Mouse (Mus musculus): ENCODE measurements around the gene Mthfd2l. TPM values are rescaled to one million over a fixed set of nuclear protein-coding genes. Genes with fewer than 3 reads are reported as not detected.

Mthfd2l gene
- polyA plus RNA-seq, 1 experiment from 2014 or later, result 86.0 TPM

DNA sequence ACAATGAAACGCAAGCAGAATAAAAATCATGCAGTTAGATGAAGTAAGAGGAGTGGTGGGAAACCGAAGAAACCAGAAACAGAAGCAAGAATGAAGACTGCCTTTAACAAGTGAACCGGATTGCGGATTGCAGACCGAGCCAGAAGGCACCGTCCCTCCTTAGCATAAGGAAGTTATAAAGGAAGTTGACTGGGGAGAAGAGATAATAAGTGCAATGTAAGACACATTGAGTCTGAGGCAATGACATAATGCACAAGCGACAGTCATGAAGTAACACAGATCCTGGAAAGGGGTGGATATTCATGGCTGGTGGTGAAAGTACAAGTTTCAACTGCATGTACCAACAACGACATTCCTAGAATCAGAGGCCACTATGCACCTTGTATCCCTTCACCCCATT lies 92.2 kb downstream of the Mthfd2l start:
- H3K9me3 ChIP-seq (replicated peaks; ENCODE audit: control insufficient read depth, low read length), result no peaks in the 10 kb centered on the region
- ATAC-seq, result no peak
- DNase-seq (ENCODE audit: low spot score), result no peak
- no peaks in the 10 kb centered on the region for H3K27me3 ChIP-seq (replicated peaks; ENCODE audit: control insufficient read depth, insufficient read depth, low read length)
- no peak overlapping the region for H3K4me3 ChIP-seq (ENCODE audit: low read depth, low read length)
- WGBS, result 94% methylated on average over 8 of the region's 8 CpGs
- no peaks in the 10 kb centered on the region for H3K36me3 ChIP-seq (ENCODE audit: control insufficient read depth, insufficient read depth, low read length)
- no peak overlapping the region for H3K9ac ChIP-seq (ENCODE audit: low read length)
- no peak overlapping the region for H3K27ac ChIP-seq (ENCODE audit: low read depth, low read length)
- no peak overlapping the region for H3K4me2 ChIP-seq (ENCODE audit: low read length)
- no peaks in the 10 kb centered on the region for H3K4me1 ChIP-seq (ENCODE audit: control insufficient read depth, insufficient read depth, low read length)

DNA sequence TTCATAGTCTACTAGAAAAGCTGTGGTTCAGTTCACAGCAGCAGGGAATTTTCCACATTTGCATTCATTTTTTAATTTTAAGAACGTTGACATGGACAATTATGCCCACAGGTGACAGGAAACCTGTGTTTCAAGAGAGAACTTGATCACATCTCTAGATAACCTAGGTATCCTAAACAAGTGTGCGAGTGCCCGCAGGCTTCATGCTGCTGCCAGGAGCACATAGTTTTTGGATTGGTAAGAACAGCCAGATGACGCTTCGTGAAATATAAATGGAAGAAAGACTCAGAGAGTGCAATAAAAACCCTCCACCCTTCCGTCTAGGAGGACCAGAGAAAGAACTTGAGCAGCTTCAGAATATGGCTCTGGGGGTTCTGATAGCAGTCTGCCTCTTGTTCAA lies 96.2 kb downstream of the Mthfd2l start, which contains the start of gene Epgn:
Gene Epgn (plus strand): TSS at position 301 of the 400 bp plus-strand sequence.
- Histone ChIP-seq H3K27me3 (replicated peaks; ENCODE audit: control insufficient read depth, insufficient read depth, low read length) (no peaks in the 10 kb centered on the region), H3K4me1 (ENCODE audit: control insufficient read depth, insufficient read depth, low read length) (no peaks in the 10 kb centered on the region), H3K4me2 (ENCODE audit: low read length) (no peak within 1 kb of the TSS), H3K9ac (ENCODE audit: low read length) (no peak within 1 kb of the TSS), H3K4me3 (ENCODE audit: low read depth, low read length) (no peak within 1 kb of the TSS), H3K9me3 (replicated peaks; ENCODE audit: control insufficient read depth, low read length) (no peaks in the 10 kb centered on the region), H3K36me3 (ENCODE audit: control insufficient read depth, insufficient read depth, low read length) (no peaks in the 10 kb centered on the region), H3K27ac (ENCODE audit: low read depth, low read length) (no peak within 1 kb of the TSS)
- DNase-seq (ENCODE audit: low spot score) (no peak), ATAC-seq (no peak)
- WGBS, result 88% methylated on average over 6 of the region's 6 CpGs

DNA sequence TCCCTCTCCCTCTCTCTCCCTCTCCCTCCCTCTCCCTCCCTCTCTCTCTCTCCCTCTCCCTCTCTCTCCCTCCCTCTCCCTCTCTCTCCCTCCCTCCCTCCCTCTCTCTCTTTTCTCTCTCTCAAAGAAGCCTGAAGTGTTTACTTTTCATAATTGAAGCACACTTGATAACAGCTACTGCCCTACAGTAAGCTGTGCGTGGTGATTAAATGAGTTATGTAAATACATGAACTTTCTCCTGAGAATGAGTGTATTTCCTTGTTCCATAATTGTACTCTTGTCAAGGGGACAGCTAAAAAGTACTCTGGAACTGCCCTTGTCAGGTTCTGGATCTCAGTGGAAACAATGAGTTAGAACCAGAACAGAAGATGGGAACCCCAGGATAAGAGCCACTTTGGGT lies 96.9 kb downstream of the Mthfd2l start:
- no peaks in the 10 kb centered on the region for H3K4me1 ChIP-seq (ENCODE audit: control insufficient read depth, insufficient read depth, low read length)
- H3K27ac ChIP-seq (ENCODE audit: low read depth, low read length), result no peak overlapping the region
- H3K36me3 ChIP-seq (ENCODE audit: control insufficient read depth, insufficient read depth, low read length), result no peaks in the 10 kb centered on the region
- ATAC-seq, result no peak
- no peaks in the 10 kb centered on the region for H3K27me3 ChIP-seq (replicated peaks; ENCODE audit: control insufficient read depth, insufficient read depth, low read length)
- no peak overlapping the region for H3K4me3 ChIP-seq (ENCODE audit: low read depth, low read length)
- no peak for DNase-seq (ENCODE audit: low spot score)
- no peak overlapping the region for H3K4me2 ChIP-seq (ENCODE audit: low read length)
- WGBS, result 67% methylated on average over 1 of the region's 1 CpGs
- no peak overlapping the region for H3K9ac ChIP-seq (ENCODE audit: low read length)
- H3K9me3 ChIP-seq (replicated peaks; ENCODE audit: control insufficient read depth, low read length), result no peaks in the 10 kb centered on the region

DNA sequence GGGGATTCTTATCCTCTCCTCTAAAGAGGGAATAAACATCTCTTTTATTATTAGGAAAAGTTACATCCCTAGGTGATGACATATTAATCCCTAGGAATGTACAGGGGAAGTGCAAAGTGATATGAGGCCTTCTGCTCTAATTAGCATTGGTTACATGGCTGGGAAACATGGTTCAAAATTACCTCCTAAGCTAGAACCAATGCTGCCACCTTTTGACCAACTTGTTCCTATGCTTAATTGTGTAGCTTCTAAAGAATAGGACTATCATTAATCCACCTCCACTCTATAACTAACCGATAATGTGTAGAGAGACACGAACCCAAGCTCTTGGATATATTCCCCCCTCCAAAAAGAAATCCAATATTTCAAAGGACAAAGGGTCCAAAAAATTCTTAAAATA lies 99.7 kb downstream of the Mthfd2l start:
- H3K9ac ChIP-seq (ENCODE audit: low read length), result no peak overlapping the region
- no peak overlapping the region for H3K27ac ChIP-seq (ENCODE audit: low read depth, low read length)
- no peak for DNase-seq (ENCODE audit: low spot score)
- H3K4me3 ChIP-seq (ENCODE audit: low read depth, low read length), result no peak overlapping the region
- 95% methylated on average over 2 of the region's 2 CpGs for WGBS
- H3K4me2 ChIP-seq (ENCODE audit: low read length), result no peak overlapping the region
- no peak for ATAC-seq
- H3K4me1 ChIP-seq (ENCODE audit: control insufficient read depth, insufficient read depth, low read length), result no peaks in the 10 kb centered on the region
- no peaks in the 10 kb centered on the region for H3K9me3 ChIP-seq (replicated peaks; ENCODE audit: control insufficient read depth, low read length)
- no peaks in the 10 kb centered on the region for H3K27me3 ChIP-seq (replicated peaks; ENCODE audit: control insufficient read depth, insufficient read depth, low read length)
- H3K36me3 ChIP-seq (ENCODE audit: control insufficient read depth, insufficient read depth, low read length), result no peaks in the 10 kb centered on the region

DNA sequence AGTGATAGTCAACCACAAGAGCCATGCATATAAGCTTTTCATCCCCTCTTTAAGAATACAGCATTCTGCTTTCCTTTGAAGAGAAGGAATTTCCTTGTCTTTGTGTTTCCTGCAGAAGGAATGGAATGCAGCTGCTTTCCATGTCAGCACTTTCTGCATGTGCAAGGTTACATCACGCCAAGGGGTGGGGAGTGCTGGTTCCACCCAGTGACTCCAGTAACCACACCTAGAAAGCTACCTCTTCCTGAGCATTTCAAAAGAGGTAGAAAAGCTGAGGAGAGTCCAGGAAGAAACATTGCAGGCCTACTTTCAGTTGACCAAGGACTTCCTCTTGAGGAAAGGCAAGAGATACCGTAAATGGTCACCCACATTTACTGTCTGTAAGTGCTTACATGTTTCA lies 104.4 kb downstream of the Mthfd2l start:
- H3K4me1 ChIP-seq (ENCODE audit: control insufficient read depth, insufficient read depth, low read length), result no peaks in the 10 kb centered on the region
- no peaks in the 10 kb centered on the region for H3K36me3 ChIP-seq (ENCODE audit: control insufficient read depth, insufficient read depth, low read length)
- no peak overlapping the region for H3K9ac ChIP-seq (ENCODE audit: low read length)
- H3K9me3 ChIP-seq (replicated peaks; ENCODE audit: control insufficient read depth, low read length), result no peaks in the 10 kb centered on the region
- no peak for DNase-seq (ENCODE audit: low spot score)
- H3K4me3 ChIP-seq (ENCODE audit: low read depth, low read length), result no peak overlapping the region
- 89% methylated on average over 2 of the region's 2 CpGs for WGBS
- H3K4me2 ChIP-seq (ENCODE audit: low read length), result no peak overlapping the region
- no peaks in the 10 kb centered on the region for H3K27me3 ChIP-seq (replicated peaks; ENCODE audit: control insufficient read depth, insufficient read depth, low read length)
- H3K27ac ChIP-seq (ENCODE audit: low read depth, low read length), result no peak overlapping the region
- no peak for ATAC-seq

DNA sequence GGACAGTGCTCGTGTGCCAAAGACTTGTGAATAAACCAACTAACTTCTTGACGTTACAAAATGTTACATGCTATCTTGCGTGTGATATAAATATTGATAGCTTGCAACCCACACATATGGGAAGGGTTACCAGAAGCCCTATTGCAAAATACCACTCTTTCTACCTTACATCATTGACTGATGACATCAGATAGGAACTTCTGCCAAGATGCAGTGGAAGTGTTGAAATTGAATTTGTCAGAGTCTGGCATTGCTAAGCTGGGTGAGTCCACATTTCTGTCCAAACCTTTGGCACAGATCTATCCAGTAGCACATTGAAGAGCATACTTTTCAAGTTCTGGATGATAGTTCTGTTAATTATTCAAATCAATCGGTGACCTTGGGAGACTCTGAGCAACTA lies 105.7 kb downstream of the Mthfd2l start:
- no peaks in the 10 kb centered on the region for H3K9me3 ChIP-seq (replicated peaks; ENCODE audit: control insufficient read depth, low read length)
- no peak overlapping the region for H3K4me3 ChIP-seq (ENCODE audit: low read depth, low read length)
- H3K27ac ChIP-seq (ENCODE audit: low read depth, low read length), result no peak overlapping the region
- no peak overlapping the region for H3K9ac ChIP-seq (ENCODE audit: low read length)
- ATAC-seq (no peak), DNase-seq (ENCODE audit: low spot score) (no peak)
- H3K4me1 ChIP-seq (ENCODE audit: control insufficient read depth, insufficient read depth, low read length), result no peaks in the 10 kb centered on the region
- WGBS, result 86% methylated on average over 4 of the region's 4 CpGs
- H3K27me3 ChIP-seq (replicated peaks; ENCODE audit: control insufficient read depth, insufficient read depth, low read length), result no peaks in the 10 kb centered on the region
- H3K4me2 ChIP-seq (ENCODE audit: low read length), result no peak overlapping the region
- H3K36me3 ChIP-seq (ENCODE audit: control insufficient read depth, insufficient read depth, low read length), result no peaks in the 10 kb centered on the region

DNA sequence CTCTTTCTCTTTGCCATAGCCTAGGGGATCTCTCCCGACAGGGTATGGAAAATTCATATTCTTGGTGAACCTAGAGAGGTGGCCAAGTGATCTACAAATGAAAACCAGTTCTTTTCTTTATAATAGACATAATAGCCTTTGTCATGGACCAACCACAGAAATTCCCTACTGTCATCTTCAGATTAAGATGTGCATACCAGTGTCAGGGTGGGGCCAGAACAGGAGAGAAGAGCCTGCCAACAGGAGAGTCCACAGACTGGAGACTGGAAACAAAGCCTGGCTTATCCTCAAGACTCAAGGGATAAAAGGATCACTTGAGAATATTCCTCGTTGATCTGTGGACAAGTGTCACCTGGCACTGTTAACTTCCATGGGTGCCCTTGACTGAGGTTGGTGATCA lies 106.8 kb downstream of the Mthfd2l start:
- no peak overlapping the region for H3K27ac ChIP-seq (ENCODE audit: low read depth, low read length)
- H3K36me3 ChIP-seq (ENCODE audit: control insufficient read depth, insufficient read depth, low read length), result no peaks in the 10 kb centered on the region
- no peak overlapping the region for H3K4me3 ChIP-seq (ENCODE audit: low read depth, low read length)
- H3K4me2 ChIP-seq (ENCODE audit: low read length), result no peak overlapping the region
- DNase-seq (ENCODE audit: low spot score) (no peak), ATAC-seq (no peak)
- no peaks in the 10 kb centered on the region for H3K27me3 ChIP-seq (replicated peaks; ENCODE audit: control insufficient read depth, insufficient read depth, low read length)
- H3K9ac ChIP-seq (ENCODE audit: low read length), result no peak overlapping the region
- no peaks in the 10 kb centered on the region for H3K9me3 ChIP-seq (replicated peaks; ENCODE audit: control insufficient read depth, low read length)
- WGBS, result 80% methylated on average over 2 of the region's 2 CpGs
- H3K4me1 ChIP-seq (ENCODE audit: control insufficient read depth, insufficient read depth, low read length), result no peaks in the 10 kb centered on the region

DNA sequence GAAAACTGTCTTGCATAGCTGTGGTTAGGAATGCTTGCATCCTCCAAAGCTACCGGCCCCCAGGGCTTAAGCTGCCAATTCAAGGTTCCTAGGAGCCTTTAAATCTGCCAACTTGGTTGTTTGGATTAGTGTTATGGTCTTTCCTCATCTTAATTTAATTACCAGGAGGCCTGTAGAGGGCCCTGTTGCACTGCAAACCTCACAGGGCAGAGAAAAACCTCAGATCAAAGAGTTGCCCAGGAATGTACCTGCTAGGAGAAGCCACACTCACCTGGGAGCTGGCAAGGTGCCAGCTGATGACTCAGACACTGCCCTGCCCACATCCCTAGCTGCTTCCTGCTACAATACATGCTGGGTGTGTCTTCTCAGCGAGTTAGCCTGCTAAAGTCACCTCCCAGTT lies 107.6 kb downstream of the Mthfd2l start:
- Histone ChIP-seq H3K9me3 (replicated peaks; ENCODE audit: control insufficient read depth, low read length) (no peaks in the 10 kb centered on the region), H3K36me3 (ENCODE audit: control insufficient read depth, insufficient read depth, low read length) (no peaks in the 10 kb centered on the region), H3K4me1 (ENCODE audit: control insufficient read depth, insufficient read depth, low read length) (no peaks in the 10 kb centered on the region), H3K4me2 (ENCODE audit: low read length) (no peak overlapping the region), H3K4me3 (ENCODE audit: low read depth, low read length) (no peak overlapping the region), H3K27me3 (replicated peaks; ENCODE audit: control insufficient read depth, insufficient read depth, low read length) (no peaks in the 10 kb centered on the region), H3K9ac (ENCODE audit: low read length) (no peak overlapping the region), H3K27ac (ENCODE audit: low read depth, low read length) (no peak overlapping the region)
- WGBS, result 15% methylated on average over 2 of the region's 2 CpGs
- ATAC-seq (no peak), DNase-seq (ENCODE audit: low spot score) (no peak)

DNA sequence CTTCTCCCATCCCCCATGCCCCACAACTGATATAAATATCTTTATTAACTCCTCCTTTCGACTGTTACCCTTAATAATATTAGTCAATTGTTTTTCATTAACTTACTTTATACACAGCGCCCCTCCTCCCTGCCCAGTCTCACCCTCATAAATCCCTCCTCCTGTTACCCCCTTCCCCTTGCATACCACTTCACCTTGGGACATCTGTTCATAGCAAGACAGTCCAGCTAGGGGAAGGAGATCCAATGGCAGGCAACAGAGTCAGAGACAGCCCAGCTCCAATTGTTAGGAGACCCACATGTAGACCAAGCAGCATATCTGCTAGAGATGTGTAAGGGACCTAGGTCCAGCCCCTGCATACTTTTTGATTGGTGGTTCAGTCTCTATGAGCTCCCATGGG lies 108.0 kb downstream of the Mthfd2l start:
- 83% methylated on average over 2 of the region's 2 CpGs for WGBS
- no peak overlapping the region for H3K9ac ChIP-seq (ENCODE audit: low read length)
- no peak for DNase-seq (ENCODE audit: low spot score)
- H3K36me3 ChIP-seq (ENCODE audit: control insufficient read depth, insufficient read depth, low read length), result no peaks in the 10 kb centered on the region
- no peaks in the 10 kb centered on the region for H3K27me3 ChIP-seq (replicated peaks; ENCODE audit: control insufficient read depth, insufficient read depth, low read length)
- H3K27ac ChIP-seq (ENCODE audit: low read depth, low read length), result no peak overlapping the region
- no peak for ATAC-seq
- no peak overlapping the region for H3K4me3 ChIP-seq (ENCODE audit: low read depth, low read length)
- H3K4me1 ChIP-seq (ENCODE audit: control insufficient read depth, insufficient read depth, low read length), result no peaks in the 10 kb centered on the region
- no peaks in the 10 kb centered on the region for H3K9me3 ChIP-seq (replicated peaks; ENCODE audit: control insufficient read depth, low read length)
- no peak overlapping the region for H3K4me2 ChIP-seq (ENCODE audit: low read length)

DNA sequence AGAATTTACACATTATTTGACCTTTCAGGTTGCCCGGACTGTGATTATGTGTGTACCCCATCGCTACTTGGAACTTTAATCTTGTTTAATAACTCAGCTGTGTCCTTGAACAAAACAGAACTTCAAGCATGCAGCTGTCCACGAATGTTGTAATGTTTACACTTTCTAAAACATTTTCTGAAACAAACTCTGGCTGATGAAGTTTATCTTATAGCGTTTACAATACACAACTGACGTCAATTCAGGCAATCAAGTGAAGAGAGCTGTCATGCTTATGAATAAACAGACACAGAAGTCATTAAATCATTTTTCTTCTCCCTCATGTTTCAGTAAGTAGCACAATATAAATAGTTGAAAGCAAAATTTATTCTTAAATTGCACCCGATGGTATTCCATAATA lies 117.1 kb downstream of the Mthfd2l start:
- Histone ChIP-seq H3K27ac (ENCODE audit: low read depth, low read length) (no peak overlapping the region), H3K9ac (ENCODE audit: low read length) (no peak overlapping the region), H3K9me3 (replicated peaks; ENCODE audit: control insufficient read depth, low read length) (no peaks in the 10 kb centered on the region), H3K4me1 (ENCODE audit: control insufficient read depth, insufficient read depth, low read length) (no peaks in the 10 kb centered on the region), H3K27me3 (replicated peaks; ENCODE audit: control insufficient read depth, insufficient read depth, low read length) (no peaks in the 10 kb centered on the region), H3K36me3 (ENCODE audit: control insufficient read depth, insufficient read depth, low read length) (no peaks in the 10 kb centered on the region), H3K4me3 (ENCODE audit: low read depth, low read length) (no peak overlapping the region), H3K4me2 (ENCODE audit: low read length) (no peak overlapping the region)
- DNase-seq (ENCODE audit: low spot score) (no peak), ATAC-seq (no peak)
- WGBS, result 83% methylated on average over 6 of the region's 6 CpGs

Measured in forebrain, embryonic 14.5 days (tissue).